Mouse (Mus musculus): ENCODE measurements around the gene Pifo. TPM values are rescaled to one million over a fixed set of nuclear protein-coding genes. Genes with fewer than 3 reads are reported as not detected.

Pifo gene
- not detected in 2 replicates for total RNA-seq (2014; rRNA removed; ENCODE audit: low replicate concordance)
- polyA plus RNA-seq (2015; fragmentation: Nextera tagmentation; extraction: Ambion mirVana): 0.40 TPM in 1 of 2 replicates, not detected in the other

GRCm38 (mm10) chr3:106014546-106014945 lies at the start of gene Pifo:
Pifo (minus strand) TSS chr3:106014646.
- Histone ChIP-seq H3K9ac (replicated peaks; ENCODE audit: low read depth, low read length) (no peak within 1 kb of the TSS), H3K36me3 (replicated peaks; ENCODE audit: control insufficient read depth, insufficient read depth, low read length) (no peaks in the 10 kb centered on the region), H3K4me2 (ENCODE audit: low read depth, low read length) (no peak within 1 kb of the TSS), H3K27me3 (ENCODE audit: control insufficient read depth, insufficient read depth, low read length) (no peaks in the 10 kb centered on the region), H3K9me3 (replicated peaks; ENCODE audit: control insufficient read depth, low read length) (no peaks in the 10 kb centered on the region), H3K27ac (ENCODE audit: low read depth) (no peak within 1 kb of the TSS), H3K4me1 (ENCODE audit: control insufficient read depth, insufficient read depth) (no peaks in the 10 kb centered on the region), H3K4me3 (ENCODE audit: low read depth, low read length) (no peak within 1 kb of the TSS)
- TF ChIP-seq EP300 (IDR thresholded peaks at IDR 0.05; ENCODE audit: low read depth): no peak
- no peak for TF ChIP-seq CTCF (IDR thresholded peaks at IDR 0.05; ENCODE audit: low read depth)
- no peak for ATAC-seq (ENCODE audit: insufficient read depth, low read depth)
- 71% methylated on average over 2 of the region's 2 CpGs for WGBS
- DNase-seq (ENCODE audit: low spot score): no peak

GRCm38 (mm10) chr3:106057966-106058365 lies 43.5 kb upstream of the Pifo start:
- ATAC-seq (ENCODE audit: insufficient read depth, low read depth): no peak
- TF ChIP-seq CTCF (IDR thresholded peaks at IDR 0.05; ENCODE audit: low read depth) (no peak), EP300 (IDR thresholded peaks at IDR 0.05; ENCODE audit: low read depth) (no peak)
- H3K36me3 ChIP-seq (replicated peaks; ENCODE audit: control insufficient read depth, insufficient read depth, low read length): no peaks in the 10 kb centered on the region
- H3K4me3 ChIP-seq (ENCODE audit: low read depth, low read length): no peak overlapping the region
- H3K27ac ChIP-seq (ENCODE audit: low read depth): no peak overlapping the region
- H3K4me1 ChIP-seq (ENCODE audit: control insufficient read depth, insufficient read depth): no peaks in the 10 kb centered on the region
- H3K27me3 ChIP-seq (ENCODE audit: control insufficient read depth, insufficient read depth, low read length): no peaks in the 10 kb centered on the region
- 62% methylated on average over 3 of the region's 3 CpGs for WGBS
- DNase-seq (ENCODE audit: low spot score): no peak
- H3K9me3 ChIP-seq (replicated peaks; ENCODE audit: control insufficient read depth, low read length): no peaks in the 10 kb centered on the region
- no peak overlapping the region for H3K9ac ChIP-seq (replicated peaks; ENCODE audit: low read depth, low read length)
- H3K4me2 ChIP-seq (ENCODE audit: low read depth, low read length): no peak overlapping the region

- no peak for TF ChIP-seq EP300 (IDR thresholded peaks at IDR 0.05; ENCODE audit: low read depth)
- Histone ChIP-seq H3K9ac (replicated peaks; ENCODE audit: low read depth, low read length) (no peak overlapping the region), H3K36me3 (replicated peaks; ENCODE audit: control insufficient read depth, insufficient read depth, low read length) (no peaks in the 10 kb centered on the region), H3K4me3 (ENCODE audit: low read depth, low read length) (no peak overlapping the region), H3K27ac (ENCODE audit: low read depth) (no peak overlapping the region), H3K4me2 (ENCODE audit: low read depth, low read length) (no peak overlapping the region), H3K27me3 (ENCODE audit: control insufficient read depth, insufficient read depth, low read length) (no peaks in the 10 kb centered on the region), H3K4me1 (ENCODE audit: control insufficient read depth, insufficient read depth) (no peaks in the 10 kb centered on the region), H3K9me3 (replicated peaks; ENCODE audit: control insufficient read depth, low read length) (no peaks in the 10 kb centered on the region)
- WGBS: 51% methylated on average over 18 of the region's 18 CpGs
- ATAC-seq (ENCODE audit: insufficient read depth, low read depth): no peak
- DNase-seq (ENCODE audit: low spot score): no peak
These were observed 37.5 kb upstream of the Pifo start for GRCm38 (mm10) chr3:106051896-106052295.

- no peak for ATAC-seq (ENCODE audit: insufficient read depth, low read depth)
- Histone ChIP-seq H3K36me3 (replicated peaks; ENCODE audit: control insufficient read depth, insufficient read depth, low read length) (no peaks in the 10 kb centered on the region), H3K9ac (replicated peaks; ENCODE audit: low read depth, low read length) (no peak overlapping the region), H3K9me3 (replicated peaks; ENCODE audit: control insufficient read depth, low read length) (no peaks in the 10 kb centered on the region), H3K4me2 (ENCODE audit: low read depth, low read length) (no peak overlapping the region), H3K27me3 (ENCODE audit: control insufficient read depth, insufficient read depth, low read length) (no peaks in the 10 kb centered on the region), H3K4me1 (ENCODE audit: control insufficient read depth, insufficient read depth) (no peaks in the 10 kb centered on the region), H3K4me3 (ENCODE audit: low read depth, low read length) (no peak overlapping the region), H3K27ac (ENCODE audit: low read depth) (no peak overlapping the region)
- no peak for DNase-seq (ENCODE audit: low spot score)
- TF ChIP-seq CTCF (IDR thresholded peaks at IDR 0.05; ENCODE audit: low read depth) (no peak), EP300 (IDR thresholded peaks at IDR 0.05; ENCODE audit: low read depth) (no peak)
- 51% methylated on average over 2 of the region's 2 CpGs for WGBS
These were observed 25.9 kb upstream of the Pifo start for GRCm38 (mm10) chr3:106040306-106040705.

- WGBS: 72% methylated on average over 1 of the region's 1 CpGs
- H3K27ac ChIP-seq (ENCODE audit: low read depth): no peak within 1 kb of the TSS
- no peaks in the 10 kb centered on the region for H3K27me3 ChIP-seq (ENCODE audit: control insufficient read depth, insufficient read depth, low read length)
- TF ChIP-seq CTCF (IDR thresholded peaks at IDR 0.05; ENCODE audit: low read depth): no peak
- no peak for TF ChIP-seq EP300 (IDR thresholded peaks at IDR 0.05; ENCODE audit: low read depth)
- DNase-seq (ENCODE audit: low spot score) (no peak), ATAC-seq (ENCODE audit: insufficient read depth, low read depth) (no peak)
- H3K4me3 ChIP-seq (ENCODE audit: low read depth, low read length): no peak within 1 kb of the TSS
- H3K9ac ChIP-seq (replicated peaks; ENCODE audit: low read depth, low read length): no peak within 1 kb of the TSS
- H3K36me3 ChIP-seq (replicated peaks; ENCODE audit: control insufficient read depth, insufficient read depth, low read length): no peaks in the 10 kb centered on the region
- H3K9me3 ChIP-seq (replicated peaks; ENCODE audit: control insufficient read depth, low read length): no peaks in the 10 kb centered on the region
- no peaks in the 10 kb centered on the region for H3K4me1 ChIP-seq (ENCODE audit: control insufficient read depth, insufficient read depth)
- H3K4me2 ChIP-seq (ENCODE audit: low read depth, low read length): no peak within 1 kb of the TSS
These were observed 18.3 kb upstream of the Pifo start, which contains the start of gene Chil5 for GRCm38 (mm10) chr3:106032781-106033180. Chil5 (minus strand) TSS chr3:106032814.

- 83% methylated on average over 2 of the region's 2 CpGs for WGBS
These were observed 9.7 kb upstream of the Pifo start for GRCm38 (mm10) chr3:106024135-106024534.

More at GRCm38 (mm10) chr3:106024135-106024534, 9.7 kb upstream of the Pifo start:
- no peak overlapping the region for H3K9ac ChIP-seq (replicated peaks; ENCODE audit: low read depth, low read length)
- DNase-seq (ENCODE audit: low spot score): no peak
- H3K27me3 ChIP-seq (ENCODE audit: control insufficient read depth, insufficient read depth, low read length): no peaks in the 10 kb centered on the region
- no peaks in the 10 kb centered on the region for H3K9me3 ChIP-seq (replicated peaks; ENCODE audit: control insufficient read depth, low read length)
- no peak overlapping the region for H3K4me2 ChIP-seq (ENCODE audit: low read depth, low read length)
- ATAC-seq (ENCODE audit: insufficient read depth, low read depth): no peak
- no peaks in the 10 kb centered on the region for H3K36me3 ChIP-seq (replicated peaks; ENCODE audit: control insufficient read depth, insufficient read depth, low read length)
- H3K4me1 ChIP-seq (ENCODE audit: control insufficient read depth, insufficient read depth): no peaks in the 10 kb centered on the region
- no peak overlapping the region for H3K4me3 ChIP-seq (ENCODE audit: low read depth, low read length)
- TF ChIP-seq CTCF (IDR thresholded peaks at IDR 0.05; ENCODE audit: low read depth) (no peak), EP300 (IDR thresholded peaks at IDR 0.05; ENCODE audit: low read depth) (no peak)
- no peak overlapping the region for H3K27ac ChIP-seq (ENCODE audit: low read depth)

Measured in heart, postnatal 0 days (tissue).